Mouse (Mus musculus) lung, adult 2 months (tissue): Measurements from ENCODE around the gene Per2.

Experiments
- CTCF ChIP-seq: fragments of 200-500 bp; IDR thresholded peaks from 2 replicates; pipeline ENCODE4 v1.5.1; 2011; ENCODE audit warnings: mild to moderate bottlenecking, low read length, control low read depth; ENCODE audit not compliant: insufficient read depth
- POLR2A ChIP-seq: fragments of 200-500 bp; IDR thresholded peaks from 2 replicates; pipeline ENCODE4 v1.6.1; 2011; ENCODE audit warnings: low read depth, mild to moderate bottlenecking, control low read depth, low read length, borderline replicate concordance; ENCODE audit errors: extremely low read depth

DNA sequence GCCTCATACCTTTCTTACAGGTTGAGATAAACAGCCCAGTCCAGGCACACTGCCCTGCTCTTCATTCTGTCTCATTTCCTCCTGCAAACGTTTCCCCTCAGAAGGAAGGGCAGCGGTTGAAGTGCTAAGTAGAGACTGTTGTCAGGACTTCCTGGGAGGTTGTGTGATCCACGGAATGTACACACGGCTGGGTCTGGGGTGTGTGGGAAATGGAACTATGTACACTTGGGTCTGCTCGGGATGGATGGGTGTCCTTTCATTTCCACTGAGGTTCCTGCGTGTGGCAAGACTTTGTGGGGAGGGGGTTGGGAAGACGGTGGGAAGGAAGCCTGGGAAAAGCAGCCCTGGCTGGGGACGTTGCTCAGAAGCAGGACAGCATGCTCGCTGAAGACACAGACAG is 32.7 kb downstream of the Per2 start:
- TF ChIP-seq POLR2A (no peak), CTCF (no peak)
